Mouse (Mus musculus): Measurements from ENCODE around the gene Klhl29. TPM values are rescaled to one million over a fixed set of nuclear protein-coding genes. Genes with fewer than 3 reads are reported as not detected.

Gene Klhl29
- total RNA-seq, 2 experiments from 2014 or later = 7.3 to 9.2 TPM

DNA sequence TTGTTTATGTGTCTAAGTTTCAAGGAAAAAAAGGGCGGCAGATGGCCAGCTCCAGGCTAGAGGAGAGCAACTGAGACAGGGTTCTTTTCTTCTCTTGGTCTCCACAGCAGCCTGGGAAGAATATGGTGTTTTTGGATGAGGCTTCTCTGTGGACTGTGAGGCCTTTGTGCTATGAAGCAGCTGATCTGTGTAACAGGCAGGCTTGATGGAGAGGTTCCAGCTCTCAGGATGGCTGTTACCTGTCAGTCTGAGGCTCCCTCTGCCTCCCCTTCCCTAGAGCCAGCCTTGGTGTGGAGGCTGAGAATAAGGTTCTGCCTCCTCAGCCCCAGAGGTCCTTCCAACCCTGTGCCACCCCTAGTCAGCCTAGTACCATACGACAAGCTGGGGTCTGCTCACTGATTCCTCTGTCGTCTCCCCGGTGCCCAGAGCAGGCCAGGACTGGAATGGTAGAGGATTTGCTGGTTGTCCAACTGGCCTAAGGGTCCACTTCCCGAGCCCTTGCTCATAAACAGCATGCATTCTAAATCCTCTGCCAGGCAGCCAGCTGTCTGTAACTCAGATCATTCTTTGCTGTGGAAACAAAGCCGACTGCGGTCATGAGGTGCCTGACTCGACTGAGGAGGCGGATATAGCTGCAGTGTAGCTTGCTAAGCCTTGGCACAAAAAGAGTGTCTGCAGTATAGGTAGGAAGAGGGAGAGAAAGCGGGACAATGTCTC, 122.0 kb downstream of the Klhl29 start:
- DNase-seq = no peak

GRCm38 (mm10) chr12:5252569-5252968, 122.9 kb downstream of the Klhl29 start:
- DNase-seq = no peak

- peak; percentile 48 for DNase-seq
Measured at GRCm38 (mm10) chr12:5250042-5250441, 125.4 kb downstream of the Klhl29 start.

DNA sequence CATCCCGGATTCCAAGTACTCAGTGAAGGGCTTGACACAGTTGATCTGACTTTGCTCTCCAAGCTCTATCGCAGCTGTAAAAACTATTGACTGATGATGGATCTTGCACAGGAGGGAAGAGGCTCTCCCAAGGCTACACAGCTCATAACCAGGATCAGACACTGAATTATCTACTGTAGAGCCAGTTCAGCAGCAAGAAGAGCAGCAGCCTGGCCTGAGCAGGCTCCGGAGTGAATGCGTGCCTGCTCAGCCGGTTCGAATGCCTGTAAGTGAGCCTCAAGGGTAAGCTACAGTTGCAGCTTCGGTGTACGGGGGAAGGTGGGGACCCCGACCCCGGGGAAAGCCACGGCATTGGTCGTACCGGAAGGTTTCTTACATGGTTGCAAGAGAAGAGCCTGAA, 126.4 kb downstream of the Klhl29 start:
- DNase-seq = no peak

DNA sequence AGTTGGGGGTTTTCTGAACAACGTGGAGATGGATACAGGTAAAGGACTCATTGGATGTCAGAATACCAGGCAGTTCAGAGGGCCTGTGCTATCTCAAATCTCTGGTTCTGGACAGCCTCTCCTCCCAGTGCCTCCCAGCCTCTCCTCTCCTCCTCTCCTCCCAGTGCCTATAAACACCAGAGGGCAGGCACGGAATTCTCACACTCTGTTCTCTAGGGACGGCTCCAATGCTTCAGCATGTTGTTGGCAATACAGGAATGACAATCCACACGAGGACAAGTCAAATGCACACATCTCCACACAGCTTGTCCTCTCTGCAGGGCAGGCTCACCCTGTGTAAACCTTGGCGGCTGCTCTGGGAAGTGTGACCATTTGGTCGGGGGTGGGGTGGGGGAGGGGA, 128.0 kb downstream of the Klhl29 start:
- DNase-seq = peak; percentile 48

- DNase-seq = peak; percentile 78
Measured at GRCm38 (mm10) chr12:5246721-5247341, 128.7 kb downstream of the Klhl29 start.

- peak; percentile 76 for DNase-seq
Measured at GRCm38 (mm10) chr12:5246193-5246621, 129.3 kb downstream of the Klhl29 start.

GRCm38 (mm10) chr12:5245207-5245597, 130.3 kb downstream of the Klhl29 start:
- DNase-seq = peak; percentile 63

DNA sequence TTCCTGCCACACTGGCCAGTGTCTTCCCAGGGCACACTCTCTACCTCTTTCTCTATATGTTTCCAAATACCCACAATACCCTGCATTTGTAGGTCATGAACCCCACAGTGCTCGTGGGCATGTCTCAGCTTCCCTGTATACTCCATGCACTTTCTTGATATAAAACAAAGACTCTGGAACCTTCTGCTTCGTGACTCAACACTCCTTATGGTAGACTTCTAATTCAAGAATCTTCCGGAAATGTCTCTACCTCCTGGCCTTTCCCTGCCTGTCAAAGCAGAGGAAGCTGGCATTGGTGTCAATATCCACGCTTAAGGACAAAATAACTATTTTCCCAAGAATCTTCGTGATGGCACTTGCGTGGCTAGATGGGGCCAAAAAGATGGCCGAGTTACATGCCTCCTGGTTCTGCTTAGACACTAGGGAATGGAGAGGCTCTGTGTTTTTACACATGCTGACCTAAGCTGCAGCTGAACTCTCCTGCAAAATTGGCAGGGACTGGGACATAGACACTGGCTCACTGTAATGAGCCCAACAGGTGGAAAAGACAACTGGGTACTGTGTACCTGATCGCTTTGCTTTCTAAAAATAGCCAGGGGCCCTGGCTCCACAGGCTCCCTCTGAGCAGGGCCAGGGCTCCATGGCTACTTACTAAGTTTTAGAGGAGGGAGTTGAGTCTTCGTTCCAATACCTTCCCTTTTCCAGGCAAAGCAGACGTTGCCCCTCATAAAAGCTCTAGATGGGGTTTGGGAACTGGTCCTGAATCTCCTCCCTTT, 130.9 kb downstream of the Klhl29 start:
- no peak for DNase-seq

GRCm38 (mm10) chr12:5243867-5244266, 131.6 kb downstream of the Klhl29 start:
- no peak for DNase-seq

DNA sequence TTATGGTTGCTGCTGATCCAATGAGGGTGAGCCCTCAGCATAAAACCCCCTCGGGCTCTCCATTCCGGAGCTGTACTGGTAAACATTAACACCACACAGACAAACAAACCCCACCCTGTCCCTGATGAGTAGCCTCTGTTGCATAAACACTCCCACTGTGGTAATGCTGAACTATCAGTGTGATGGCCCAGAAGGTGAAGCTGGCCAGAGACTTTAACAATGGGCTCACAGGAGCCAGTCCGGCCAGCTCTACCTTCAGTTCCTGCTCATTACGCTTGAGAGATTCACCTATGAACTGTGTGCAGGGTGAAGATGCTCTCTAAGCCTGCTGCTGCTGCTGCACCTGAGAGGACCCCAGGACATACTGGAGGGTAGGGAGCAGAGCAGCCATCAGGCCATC, 132.0 kb downstream of the Klhl29 start:
- DNase-seq = no peak

DNA sequence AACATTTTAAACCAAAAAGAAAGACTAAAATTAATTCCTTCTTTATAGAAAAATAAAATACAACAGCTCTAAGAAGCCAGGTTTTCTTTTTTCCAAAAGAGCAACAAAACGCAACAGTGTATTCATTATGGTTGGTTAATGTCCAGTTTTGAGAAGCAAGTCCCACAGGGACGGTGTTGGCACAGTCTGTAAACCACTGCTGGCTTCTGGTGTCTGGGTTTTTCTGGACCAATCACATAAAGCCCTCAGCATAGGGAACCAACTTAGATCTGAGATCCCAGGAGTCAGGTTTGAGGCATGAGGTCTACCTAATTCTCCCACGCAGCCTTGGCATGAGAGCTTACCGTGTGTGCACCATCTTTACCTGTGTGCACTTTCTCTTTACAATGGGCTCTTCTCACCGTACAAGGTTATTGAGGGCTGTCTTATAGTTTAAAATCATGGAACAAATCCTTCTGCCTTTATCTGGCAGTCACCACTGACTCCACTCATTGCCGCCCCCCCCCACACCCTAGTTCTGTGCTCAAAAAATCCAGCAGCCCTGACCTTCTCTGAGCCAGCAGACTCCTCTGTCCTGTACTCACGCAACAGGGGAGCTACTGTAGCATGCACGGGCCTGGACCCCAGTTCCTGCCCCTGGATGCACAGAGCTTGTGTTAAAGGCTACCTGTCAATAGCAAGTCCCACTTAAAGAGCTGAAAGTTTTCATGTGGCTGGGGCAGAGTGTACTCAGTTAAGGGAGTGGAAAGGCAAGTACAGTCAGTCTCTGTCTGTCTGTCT, 132.7 kb downstream of the Klhl29 start:
- peak; percentile 51 for DNase-seq

DNA sequence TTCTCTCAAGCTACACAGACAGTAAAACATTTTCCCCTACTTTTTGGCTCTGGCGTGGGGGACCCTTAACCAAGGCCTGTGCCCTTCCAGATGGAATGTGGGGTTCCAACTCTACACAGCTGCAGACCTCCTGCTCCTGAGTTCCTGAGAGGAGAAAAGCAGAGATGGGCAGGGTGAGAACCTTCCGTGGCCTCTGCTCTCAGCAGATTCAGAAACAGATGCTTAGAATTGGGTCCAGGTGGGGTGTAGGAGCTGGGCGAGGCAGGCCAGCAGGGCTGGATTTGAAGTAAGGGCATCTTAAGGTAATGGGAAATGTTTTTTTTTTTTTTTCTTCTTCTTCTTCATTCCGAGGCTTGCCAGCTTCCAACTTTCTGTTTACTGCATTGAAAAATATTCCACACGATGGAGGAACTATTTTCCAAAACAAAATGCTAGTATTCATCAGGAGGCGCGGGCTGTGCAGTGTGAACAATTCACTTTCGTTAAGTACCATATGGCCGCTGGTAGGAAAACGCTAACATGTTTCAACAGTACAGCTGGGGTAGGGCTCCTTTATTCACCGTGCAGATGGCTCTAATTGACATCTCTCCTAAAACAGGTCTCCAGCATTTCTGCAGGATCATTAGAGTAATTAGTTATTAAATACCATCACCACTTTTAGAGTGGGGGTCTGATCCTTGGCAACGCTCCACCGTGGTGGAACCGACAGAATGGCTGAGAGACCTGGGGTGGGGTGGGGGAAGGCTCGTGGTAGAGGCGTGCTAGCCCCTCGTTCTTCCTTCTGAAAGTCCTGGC, 135.8 kb downstream of the Klhl29 start:
- no peak for DNase-seq

DNA sequence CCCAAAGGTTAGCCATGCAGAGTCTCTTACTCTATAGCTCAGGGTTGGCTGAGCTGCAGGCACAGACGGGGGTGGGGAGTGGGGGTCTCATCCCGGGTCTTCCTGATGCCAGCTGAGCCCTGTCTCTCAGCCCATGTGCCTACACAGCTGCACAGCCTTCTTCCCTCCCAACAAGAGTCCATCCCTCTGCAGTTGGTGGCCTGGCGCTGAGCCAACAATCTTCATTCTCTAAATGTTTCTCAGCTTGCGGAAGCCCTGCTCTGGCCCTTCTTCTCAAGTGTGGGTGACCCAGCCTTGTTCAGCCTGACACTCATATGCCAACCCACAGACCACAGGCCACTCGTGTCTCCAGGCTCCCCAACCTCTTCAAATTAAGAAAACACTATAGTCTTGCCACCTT, 138.4 kb downstream of the Klhl29 start:
- peak; percentile 67 for DNase-seq

- no peak for DNase-seq
Measured at GRCm38 (mm10) chr12:5235596-5235995, 139.9 kb downstream of the Klhl29 start.

GRCm38 (mm10) chr12:5230504-5230903, 145.0 kb downstream of the Klhl29 start:
- DNase-seq = no peak

- peak; percentile 80 for DNase-seq
Measured at GRCm38 (mm10) chr12:5226676-5227654, 148.5 kb downstream of the Klhl29 start.

DNA sequence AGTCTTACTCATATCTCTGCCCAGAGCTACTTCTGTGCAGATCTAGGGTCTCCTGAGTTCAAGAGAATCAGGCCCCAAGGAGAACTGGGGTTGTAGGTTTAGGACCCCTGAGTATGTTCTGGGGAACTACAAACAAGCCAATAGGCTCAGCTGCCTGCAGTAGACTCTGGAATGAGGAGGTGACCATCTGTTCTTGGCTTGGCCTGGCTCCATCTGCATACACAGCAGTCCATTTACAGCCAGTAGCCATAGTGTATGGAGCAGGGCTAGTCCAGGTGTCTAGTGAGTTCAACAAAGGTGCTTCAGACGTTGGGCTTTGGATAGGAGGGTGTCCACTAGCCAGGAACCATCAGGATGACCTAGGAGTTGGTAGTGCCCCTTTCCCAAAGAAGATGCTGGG, 151.9 kb downstream of the Klhl29 start:
- DNase-seq = no peak

DNA sequence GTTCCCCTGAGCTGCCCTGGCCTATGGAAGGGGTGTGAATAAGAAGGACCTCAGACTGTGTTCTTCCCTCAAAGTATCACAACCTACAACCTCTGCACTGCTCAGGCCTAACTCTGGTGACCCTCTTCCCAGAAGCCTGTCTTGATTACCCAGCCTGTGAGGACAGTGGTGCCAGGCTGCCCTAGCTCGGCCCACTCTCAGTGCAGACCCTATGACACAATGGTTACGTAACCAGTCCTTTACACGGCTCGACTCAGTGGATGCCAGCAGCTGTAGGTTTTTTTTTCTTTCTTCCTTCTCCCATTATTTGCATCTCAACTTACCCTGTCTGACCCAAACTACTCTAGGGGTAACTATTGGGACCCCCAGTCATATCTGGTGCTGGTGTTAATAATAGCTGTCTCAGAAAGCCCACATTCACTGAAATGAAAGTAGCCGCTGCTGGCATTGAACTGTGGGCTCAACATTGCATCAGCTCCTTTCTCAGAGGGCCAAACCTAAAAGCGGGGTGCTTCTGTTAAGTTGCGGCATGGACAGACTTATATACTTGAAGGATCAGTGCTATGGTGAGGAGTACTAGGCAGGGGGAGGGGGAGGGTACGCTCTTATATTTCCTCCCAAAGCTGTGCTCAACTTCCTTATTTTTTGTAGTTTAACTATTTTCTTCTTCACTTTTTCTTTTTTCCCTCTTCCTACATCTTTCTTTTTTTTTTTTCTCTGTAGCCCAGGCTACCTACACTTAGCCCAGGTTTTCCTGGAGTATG, 152.9 kb downstream of the Klhl29 start:
- DNase-seq = no peak

Measured in adrenal gland, postnatal 10 days (tissue).